Mouse (Mus musculus): ENCODE measurements at regions not wholly inside any gene's neighbourhood (a gene's known extent, or its start where the extent isn't known, plus 50 kb on each side); places are given as distances from the start of the nearest gene placed in this dataset.
A peak's percentile ranks its signal among the peaks of the same experiment; 100 is the strongest.

DNA sequence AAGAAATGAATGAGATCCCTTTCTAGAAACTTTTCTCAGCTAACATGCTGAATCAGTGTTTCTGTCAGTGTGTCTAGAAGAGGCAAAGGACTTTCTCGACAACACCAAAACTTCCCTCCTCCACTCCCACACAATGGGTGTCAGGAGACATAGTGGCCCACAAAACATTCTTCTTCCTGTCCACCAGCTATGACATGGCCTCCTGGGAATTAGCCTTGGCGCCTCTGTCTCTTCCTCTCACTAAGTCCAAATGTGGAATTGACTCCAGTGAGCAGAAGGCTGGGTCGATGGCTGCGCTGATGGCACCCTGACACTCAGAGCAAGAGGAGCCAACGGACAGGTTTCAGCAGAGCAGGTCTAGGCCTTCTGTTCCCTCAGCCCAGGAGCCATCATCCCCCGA lies 205.2 kb upstream of the Egln3 start:
- intact Hi-C loops (cut with DNase I), result no loop called here
- no peak for DNase-seq (ENCODE audit: extremely low spot score in 1 of 2, low spot score in 2 of 2)

DNA sequence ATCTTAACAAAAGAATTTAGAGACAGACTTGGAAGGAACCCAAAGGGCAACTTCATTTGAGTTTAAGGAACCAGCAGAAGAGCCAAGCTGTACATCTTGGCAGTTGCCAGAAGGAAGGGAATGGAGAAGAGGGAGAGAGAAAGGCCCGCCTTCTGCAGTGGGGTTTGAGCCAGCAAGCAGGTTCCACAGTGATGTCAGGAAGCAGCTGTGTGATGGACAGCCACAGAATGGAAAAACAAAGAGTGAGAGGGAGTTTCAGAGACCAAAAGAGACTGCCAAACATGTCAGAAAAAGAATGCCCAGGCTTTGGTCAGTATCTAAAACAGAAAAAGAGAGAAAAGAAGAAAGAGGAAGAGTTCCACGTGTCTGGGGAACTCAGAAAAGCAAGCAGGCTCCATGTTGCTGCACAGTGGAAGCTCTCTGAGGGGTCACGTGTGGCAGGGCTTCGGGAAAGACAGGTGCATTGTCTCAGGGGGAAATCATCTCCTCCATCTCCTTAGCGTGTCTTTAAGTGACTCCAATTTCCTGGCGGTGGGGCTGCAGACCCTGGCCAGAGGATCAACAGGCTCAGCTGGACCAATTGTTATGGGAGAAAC lies 203.7 kb upstream of the Egln3 start:
- intact Hi-C loops (cut with DNase I), result no loop called here
- DNase-seq (ENCODE audit: extremely low spot score in 1 of 2, low spot score in 2 of 2), result no peak

DNA sequence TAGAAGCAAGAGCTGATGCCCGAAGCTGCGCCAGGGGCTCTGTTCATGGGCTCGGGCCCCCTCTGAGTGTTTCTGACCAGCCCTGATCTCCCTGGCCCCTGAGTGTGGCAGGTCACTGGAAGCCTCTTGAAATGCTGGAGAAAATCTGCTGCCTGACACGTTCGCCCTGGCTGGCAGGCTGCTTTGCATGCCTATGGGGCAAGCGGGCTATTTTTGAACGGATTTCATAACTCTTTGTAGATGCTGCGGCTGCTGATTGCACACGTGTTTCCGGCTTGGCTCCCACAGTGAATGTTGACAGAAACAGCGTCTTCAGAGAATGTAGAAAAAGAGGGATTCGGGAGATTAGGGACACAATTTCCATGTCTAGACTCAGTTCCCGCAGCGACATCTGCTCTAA lies 201.4 kb upstream of the Egln3 start:
- intact Hi-C loops (cut with DNase I), result no loop called here
- DNase-seq (ENCODE audit: extremely low spot score in 1 of 2, low spot score in 2 of 2), result peak; percentile 50 to 60

DNA sequence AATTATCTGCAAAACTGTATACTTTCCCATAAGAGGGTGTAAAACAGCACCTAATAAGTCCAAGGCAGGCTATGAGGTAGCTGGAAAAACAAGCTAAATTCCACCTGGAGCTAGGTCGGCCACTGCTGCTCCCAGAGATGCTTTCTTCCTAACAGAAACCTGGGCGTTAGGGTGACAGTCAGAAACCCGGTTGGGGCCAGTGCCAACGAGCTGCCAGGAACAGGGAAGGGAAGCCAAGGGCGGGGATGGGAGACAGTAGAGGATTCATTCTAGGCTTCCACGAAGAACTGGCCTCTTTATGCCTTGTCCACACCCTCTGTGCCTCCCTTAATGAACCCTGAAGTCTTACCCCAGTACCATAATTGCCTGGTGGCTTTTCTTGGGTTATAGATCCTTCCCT lies 198.9 kb upstream of the Egln3 start:
- no peak for DNase-seq (ENCODE audit: extremely low spot score in 1 of 2, low spot score in 2 of 2)
- intact Hi-C loops (cut with DNase I), result no loop called here

DNA sequence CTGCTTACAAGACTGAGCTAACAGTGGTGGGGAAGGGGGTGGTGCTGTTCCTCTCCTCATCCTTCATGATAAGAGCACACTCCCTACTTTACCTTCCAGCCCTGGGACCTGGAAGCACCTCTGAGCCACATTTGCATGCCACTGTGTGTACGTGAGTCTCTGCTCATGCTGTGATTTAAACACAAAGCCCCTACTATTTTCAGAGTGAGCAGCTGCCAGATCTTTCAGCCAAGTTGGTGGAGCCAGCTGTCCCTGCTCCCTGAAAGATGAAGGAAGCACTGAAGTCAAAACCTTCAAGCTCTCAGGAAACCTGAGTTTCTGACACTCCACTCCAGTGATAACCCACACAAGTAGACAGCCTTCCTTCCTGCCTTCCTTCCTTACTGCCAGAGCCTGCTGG lies 198.0 kb upstream of the Egln3 start:
- intact Hi-C loops (cut with DNase I), result no loop called here
- no peak for DNase-seq (ENCODE audit: extremely low spot score in 1 of 2, low spot score in 2 of 2)

DNA sequence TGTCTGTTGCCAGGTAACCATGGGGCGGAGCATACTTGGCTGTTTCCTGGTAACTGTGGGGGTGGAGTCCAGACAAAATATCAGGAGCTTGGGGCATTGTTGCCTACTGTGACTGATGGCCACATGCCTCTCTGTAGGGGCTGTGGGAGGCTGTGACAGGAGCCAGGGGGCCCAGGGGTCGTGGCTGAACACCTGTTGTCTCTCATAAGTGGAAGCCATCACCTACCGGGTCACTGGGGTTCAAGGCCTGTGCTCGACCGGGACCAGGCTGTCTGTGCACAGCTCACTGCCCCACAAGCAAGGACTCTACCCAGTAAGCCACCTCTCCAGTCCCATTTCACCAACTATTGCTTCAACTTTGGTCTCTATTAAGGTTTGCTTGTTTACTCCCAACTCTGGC lies 196.4 kb upstream of the Egln3 start:
- intact Hi-C loops (cut with DNase I), result no loop called here
- no peak for DNase-seq (ENCODE audit: extremely low spot score in 1 of 2, low spot score in 2 of 2)

DNA sequence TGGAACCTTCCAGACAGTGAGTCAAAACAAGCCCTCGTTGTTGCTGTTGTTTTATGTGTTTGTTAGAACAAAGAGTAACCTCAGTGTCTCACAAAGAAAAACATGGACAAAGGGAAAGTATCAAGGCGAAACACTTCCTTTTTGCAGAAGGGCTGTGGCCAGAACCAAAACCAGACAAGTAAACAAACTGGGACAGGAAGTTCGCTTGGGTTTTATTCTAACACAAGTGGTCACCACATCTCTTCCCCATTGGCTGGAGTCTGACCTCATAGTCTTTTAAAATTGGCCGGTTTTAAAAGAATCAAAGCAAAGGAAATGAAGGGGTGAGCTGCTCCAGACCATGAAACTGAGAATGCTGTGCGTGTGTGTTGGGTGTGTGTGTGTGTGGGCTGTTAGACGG lies 194.4 kb upstream of the Egln3 start:
- intact Hi-C loops (cut with DNase I), result no loop called here
- DNase-seq (ENCODE audit: extremely low spot score in 1 of 2, low spot score in 2 of 2), result no peak

DNA sequence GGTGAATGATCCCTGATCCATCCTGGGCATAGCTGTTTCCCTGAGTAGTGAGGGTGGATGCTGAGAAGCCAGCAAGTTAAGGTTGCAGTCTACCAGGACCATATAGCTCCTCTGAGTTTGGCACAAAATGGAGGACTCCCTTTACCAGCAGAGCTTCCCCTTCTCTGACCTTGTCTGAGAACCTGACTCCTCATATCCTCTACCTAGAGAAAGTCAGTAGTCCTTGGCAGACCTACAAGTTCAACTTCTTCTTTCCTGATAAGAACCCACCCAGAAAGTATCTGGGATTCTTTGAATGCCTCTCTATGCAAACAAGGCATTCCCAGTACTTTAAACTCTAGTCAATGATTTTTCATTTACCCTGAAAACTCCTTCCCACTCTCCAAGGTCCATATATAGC lies 193.3 kb upstream of the Egln3 start:
- intact Hi-C loops (cut with DNase I), result no loop called here
- no peak for DNase-seq (ENCODE audit: extremely low spot score in 1 of 2, low spot score in 2 of 2)

DNA sequence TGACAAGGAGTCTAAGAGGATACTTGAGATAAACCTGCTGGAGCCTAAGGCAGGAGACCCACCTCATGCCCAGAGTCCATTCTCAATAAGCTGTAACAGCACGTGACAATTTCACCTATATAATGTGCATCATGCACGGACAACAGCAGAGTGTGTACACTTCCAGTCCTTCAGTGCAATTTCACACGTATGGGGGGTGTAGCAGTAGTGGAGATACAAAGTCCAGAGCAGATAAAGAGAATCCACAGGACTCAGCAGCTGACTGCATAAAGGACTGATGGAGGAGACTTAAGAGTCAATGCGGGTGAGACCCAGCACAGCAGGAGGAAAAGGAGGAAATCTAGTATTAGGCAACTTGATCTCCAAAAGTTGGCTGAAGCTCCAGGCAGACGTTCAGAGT lies 192.7 kb upstream of the Egln3 start:
- no peak for DNase-seq (ENCODE audit: extremely low spot score in 1 of 2, low spot score in 2 of 2)
- intact Hi-C loops (cut with DNase I), result no loop called here

DNA sequence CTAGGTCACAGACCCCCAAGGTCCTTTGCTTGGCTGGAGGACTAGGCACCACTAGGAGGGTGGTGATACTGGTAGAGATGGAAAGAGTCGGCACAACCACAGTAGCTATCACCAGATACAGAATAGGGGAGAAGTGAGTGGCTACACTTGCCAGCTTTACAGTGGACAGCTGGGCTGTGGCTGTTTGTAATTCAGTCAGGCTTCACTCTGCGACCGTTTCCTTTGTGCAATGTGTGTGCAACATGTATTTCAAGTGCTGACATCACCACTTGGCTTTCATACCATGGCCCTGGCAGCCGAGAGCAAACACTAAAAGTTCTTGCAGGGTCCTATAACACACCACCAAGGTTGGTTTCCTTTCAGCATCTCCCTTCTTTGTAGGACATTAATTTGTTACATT lies 181.7 kb upstream of the Egln3 start:
- DNase-seq (ENCODE audit: extremely low spot score in 1 of 2, low spot score in 2 of 2), result no peak
- intact Hi-C loops (cut with DNase I), result no loop called here

DNA sequence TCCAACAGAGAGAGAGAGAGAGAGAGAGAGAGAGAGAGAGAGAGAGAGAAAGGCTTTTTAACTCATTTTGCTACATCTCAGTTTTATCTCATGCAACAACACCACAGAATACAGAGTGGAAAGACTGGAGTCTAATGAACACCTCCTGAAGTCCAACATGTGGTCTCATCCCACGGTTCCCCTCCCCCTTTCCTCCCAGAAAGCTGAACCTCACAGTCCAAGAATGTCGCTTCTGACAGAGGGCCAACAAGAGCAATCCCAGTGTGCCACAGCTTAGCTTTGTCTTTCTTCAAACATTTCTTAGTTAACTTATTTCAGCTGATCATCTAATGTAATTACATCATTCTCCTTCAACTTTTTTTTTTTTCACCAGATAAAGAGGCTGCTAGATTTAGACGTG lies 180.5 kb upstream of the Egln3 start:
- intact Hi-C loops (cut with DNase I), result no loop called here
- DNase-seq (ENCODE audit: extremely low spot score in 1 of 2, low spot score in 2 of 2), result no peak

DNA sequence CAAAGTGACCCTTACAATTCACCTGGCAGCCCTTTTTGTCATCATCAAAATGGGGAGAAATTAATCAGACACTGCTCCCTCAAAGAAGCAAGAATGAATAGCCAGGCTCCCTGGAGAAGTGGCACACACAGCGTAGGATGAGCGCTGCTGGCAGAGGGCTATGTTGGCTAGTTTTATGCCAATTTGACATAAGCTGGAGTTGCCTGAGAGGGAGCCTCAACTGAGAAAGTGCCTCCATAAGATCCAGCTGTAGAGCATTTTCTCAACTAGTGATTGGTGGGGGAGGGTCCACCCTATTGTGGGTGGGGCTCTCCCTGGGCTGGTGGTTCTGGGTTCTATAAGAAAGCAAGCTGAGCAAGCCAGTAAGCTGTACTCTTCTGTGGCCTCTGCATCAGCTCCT lies 179.3 kb upstream of the Egln3 start:
- intact Hi-C loops (cut with DNase I), result no loop called here

DNA sequence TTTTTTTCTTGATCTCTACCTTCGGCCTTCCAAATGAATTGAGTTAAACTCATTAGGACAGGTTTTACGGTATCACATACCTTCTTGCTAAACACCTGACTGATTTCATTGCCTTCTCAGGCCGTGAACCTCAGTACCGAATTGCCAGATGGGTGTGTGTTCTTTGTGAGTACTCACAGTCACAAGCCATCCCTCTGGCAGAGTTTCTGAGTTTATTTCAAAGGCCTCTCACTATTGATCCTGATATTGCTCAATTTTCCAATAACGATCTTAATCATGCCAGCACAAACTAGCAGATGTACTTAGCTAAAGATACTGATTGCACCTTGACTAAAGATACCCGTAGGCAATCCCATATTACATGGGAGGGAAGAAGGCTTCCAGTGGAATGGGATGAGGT lies 178.4 kb upstream of the Egln3 start:
- DNase-seq (ENCODE audit: extremely low spot score in 1 of 2, low spot score in 2 of 2), result no peak
- intact Hi-C loops (cut with DNase I), result no loop called here

More for the DNA sequence above, 179.3 kb upstream of the Egln3 start:
- DNase-seq (ENCODE audit: extremely low spot score in 1 of 2, low spot score in 2 of 2), result no peak

DNA sequence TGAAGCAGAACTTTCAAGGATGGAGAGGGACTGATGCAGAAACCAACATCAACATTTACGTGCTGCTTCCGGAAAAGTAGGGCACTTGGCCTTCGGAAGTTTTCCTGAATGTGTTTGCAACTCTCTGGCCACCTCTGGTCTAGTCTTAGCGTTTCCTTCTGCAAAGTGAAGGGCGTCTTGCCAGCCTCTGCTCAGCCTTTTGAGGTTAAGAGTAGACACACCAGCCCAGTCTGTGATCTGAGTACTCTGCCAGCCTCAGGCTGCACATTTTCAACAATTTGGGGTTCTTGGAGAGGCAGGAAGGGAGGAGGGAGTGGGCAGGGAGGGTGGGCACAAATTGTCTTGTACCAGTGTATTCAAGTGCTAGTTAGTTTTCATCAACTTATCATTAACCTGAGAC lies 176.7 kb upstream of the Egln3 start:
- intact Hi-C loops (cut with DNase I), result no loop called here
- DNase-seq (ENCODE audit: extremely low spot score in 1 of 2, low spot score in 2 of 2), result no peak

DNA sequence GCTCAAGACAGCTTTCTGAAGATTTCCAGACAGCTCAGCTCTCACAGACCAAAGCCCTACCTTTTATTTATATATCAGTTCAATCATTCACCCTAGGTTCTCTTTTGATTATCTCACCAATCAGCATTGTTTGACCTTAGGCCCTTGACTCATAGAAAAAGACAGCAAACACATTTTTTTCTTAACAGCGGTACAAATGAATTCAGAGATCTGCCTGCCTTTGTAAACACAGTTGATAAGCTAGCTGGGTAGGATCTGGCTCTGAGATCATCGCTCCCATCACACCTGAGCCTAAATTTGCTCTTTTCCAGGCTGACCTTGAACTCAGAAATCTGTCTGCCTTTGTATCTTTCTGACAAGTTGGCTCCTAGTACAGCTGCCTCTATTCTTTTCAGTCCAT lies 174.9 kb upstream of the Egln3 start:
- intact Hi-C loops (cut with DNase I), result no loop called here
- DNase-seq (ENCODE audit: extremely low spot score in 1 of 2, low spot score in 2 of 2), result no peak

DNA sequence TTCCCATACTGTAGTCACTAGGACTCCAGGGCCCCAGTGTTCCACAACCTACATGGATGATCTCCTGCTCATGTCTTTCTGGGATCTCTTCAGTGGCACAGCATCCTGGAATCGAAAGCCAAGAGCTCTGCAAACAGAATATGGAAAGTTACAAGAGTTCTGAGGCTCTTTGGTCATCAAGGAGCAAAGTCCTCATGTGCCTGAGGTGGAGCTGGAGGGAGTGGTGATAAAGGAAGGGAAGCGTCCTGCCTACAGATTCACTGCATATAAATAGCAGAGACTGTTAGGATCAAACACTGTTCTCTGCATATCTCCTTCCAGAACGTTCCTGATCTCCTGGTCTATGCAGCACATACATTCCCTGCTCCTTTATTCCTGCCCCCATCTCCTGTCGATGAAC lies 170.4 kb upstream of the Egln3 start:
- intact Hi-C loops (cut with DNase I), result no loop called here
- no peak for DNase-seq (ENCODE audit: extremely low spot score in 1 of 2, low spot score in 2 of 2)

DNA sequence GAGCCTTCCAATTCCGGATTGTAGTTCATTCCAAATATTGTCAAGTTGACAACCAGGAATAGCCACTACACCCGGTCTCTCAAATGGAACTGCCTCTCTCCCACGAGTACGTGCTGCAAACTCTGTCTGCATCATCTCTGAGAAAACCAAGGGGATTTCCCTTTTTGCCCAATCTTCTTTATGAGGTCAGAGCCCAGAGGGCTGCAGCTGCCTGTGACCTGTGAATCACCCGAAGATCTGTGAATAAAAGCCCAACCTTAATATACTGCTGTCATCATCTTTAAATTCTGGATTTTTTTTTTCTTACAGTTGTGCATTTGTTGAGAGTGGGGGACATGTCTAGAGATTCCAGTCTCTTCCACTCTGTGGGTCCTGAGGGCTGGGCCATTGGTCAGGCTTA lies 165.6 kb upstream of the Egln3 start:
- intact Hi-C loops (cut with DNase I), result no loop called here
- no peak for DNase-seq (ENCODE audit: extremely low spot score in 1 of 2, low spot score in 2 of 2)

DNA sequence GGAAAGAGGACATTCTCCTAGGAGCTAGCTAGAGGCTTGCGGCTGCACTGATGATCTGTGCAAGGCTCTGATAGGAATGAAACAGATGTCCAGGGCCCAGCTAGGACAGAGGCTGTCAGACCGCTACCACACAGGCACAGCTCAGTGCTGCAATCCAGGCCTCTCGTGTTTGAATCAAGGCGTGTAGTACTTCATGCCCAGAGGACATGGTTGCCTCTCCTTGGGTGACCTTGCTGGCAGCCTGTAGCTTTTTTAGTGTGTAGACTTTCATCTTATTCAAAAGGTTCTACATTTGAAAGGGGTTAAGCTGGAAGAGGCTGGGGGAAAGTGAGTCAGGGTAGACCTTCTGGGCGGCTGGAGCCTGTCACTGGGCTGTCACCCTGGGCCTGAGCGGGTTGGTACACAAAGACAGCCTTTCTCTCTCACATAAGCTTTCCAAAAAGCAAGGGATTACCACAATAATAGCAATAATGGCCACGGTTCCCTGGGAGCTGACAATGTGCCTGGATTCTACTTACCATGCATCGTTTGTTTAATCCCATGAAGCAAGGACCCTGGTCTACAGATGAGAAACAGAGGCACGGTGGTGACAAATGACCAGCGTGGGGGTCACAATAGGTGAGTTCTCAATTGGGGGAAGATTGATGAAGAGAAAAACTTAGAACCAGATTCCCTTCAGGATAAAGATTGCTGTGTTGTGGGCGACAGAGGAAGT lies 160.9 kb upstream of the Egln3 start:
- intact Hi-C loops (cut with DNase I), result no loop called here
- DNase-seq (ENCODE audit: extremely low spot score in 1 of 2, low spot score in 2 of 2), result no peak

DNA sequence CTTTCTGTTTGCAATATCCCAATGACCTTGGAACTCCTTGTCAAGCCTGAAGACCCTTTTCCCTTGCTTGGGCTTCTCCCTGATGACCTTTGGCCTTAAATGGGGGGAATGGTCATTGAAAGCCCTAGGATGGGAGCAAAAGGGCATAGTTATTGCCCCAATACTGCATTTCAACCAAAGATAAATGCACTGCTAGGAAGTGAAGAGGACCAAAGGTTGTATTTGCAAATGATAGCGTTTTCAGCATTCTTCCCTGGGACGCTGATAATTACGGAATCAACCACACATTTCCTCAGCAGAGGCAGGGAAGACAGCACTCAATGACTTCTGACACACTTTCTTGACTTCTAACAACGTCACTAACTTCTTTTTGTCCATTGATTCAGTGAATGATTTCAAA lies 158.1 kb upstream of the Egln3 start:
- DNase-seq (ENCODE audit: extremely low spot score in 1 of 2, low spot score in 2 of 2), result no peak
- intact Hi-C loops (cut with DNase I), result no loop called here

DNA sequence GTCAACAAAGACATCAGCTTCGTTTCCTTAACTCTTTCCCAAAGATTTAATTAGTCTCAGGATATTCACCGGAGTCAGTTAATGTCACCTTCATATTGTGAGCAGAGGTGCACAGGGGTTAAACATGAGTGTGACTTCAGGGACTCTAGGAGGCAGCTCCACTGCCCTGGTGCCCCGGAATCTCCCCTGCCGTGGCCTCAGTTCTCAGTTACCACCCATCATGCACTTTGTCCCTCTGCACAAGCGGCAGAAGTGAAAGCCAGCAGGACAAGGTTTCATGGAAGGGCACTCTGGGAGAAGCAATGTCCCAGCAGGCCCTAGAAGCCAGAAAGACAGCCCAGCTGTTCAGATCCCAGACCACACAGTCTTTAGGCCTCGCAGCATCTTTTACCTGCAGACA lies 150.5 kb upstream of the Egln3 start:
- intact Hi-C loops (cut with DNase I), result loop anchor here (5.0 kb wide), 3 partner anchors 133 to 247 kb away; no protein-coding TSS in a partner anchor
- DNase-seq (ENCODE audit: extremely low spot score in 1 of 2, low spot score in 2 of 2), result no peak

DNA sequence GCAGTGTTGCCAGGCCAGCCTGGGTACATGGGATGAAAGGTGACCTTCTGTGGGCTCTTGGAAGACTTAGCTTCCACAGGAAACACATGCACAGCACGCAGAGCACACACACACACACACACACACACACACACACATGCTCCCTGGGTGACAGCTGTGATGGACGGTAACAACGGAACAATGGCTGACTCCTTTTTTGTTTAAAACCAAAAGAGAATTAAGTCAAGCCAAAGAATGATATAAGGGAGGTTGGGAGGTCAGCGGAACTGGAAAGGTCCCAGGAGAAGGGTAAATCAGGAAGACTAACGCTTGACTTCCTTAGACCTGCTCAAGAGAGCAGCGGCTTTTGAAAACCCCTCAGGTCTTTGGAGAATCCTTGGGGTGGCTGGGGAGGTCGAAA lies 150.0 kb upstream of the Egln3 start:
- no peak for DNase-seq (ENCODE audit: extremely low spot score in 1 of 2, low spot score in 2 of 2)
- intact Hi-C loops (cut with DNase I), result loop anchor here (5.0 kb wide), 3 partner anchors 134 to 246 kb away; no protein-coding TSS in a partner anchor
